In genomic region chr10:4602466-4602865, GRCm38 (mm10) we compare ENCODE assay signal across 19 mouse cellular contexts. TPM values are rescaled to one million over a fixed set of nuclear protein-coding genes. Genes with fewer than 3 reads are reported as not detected.
"Had no signal": no experiment of that assay in that cellular context is flagged by ENCODE, and none has a peak within 500 bp of the region (broad histone marks: within the 10 kb centered on the region; RNA-seq: fewer than 3 reads in every experiment).

No protein-coding gene starts in this region.

- H3K4me3 ChIP-seq: midbrain, embryonic 10.5 days; midbrain, embryonic 12.5 days; myocyte; neural tube, embryonic 13.5 days; neural tube, embryonic 15.5 days had no signal

- H3K27ac ChIP-seq: midbrain, embryonic 10.5 days; midbrain, embryonic 12.5 days; neural tube, embryonic 13.5 days; neural tube, embryonic 15.5 days had no signal

- H3K36me3 ChIP-seq: midbrain, embryonic 10.5 days; midbrain, embryonic 12.5 days; neural tube, embryonic 13.5 days; neural tube, embryonic 15.5 days had no signal

- H3K27me3 ChIP-seq: midbrain, embryonic 12.5 days; neural tube, embryonic 13.5 days; neural tube, embryonic 15.5 days had no signal

- DNase-seq: lung, adult 18-20 months; lung, embryonic 14.5 days; lung, postnatal 10 days; lung, postnatal 4 days; midbrain, embryonic 14.5 days; retina, postnatal 1 day; right cerebral cortex, adult 18-20 months; right cerebral cortex, postnatal 25 days; right cerebral cortex, postnatal 4 days; spleen, adult 18-20 months; thymus, adult 18-20 months; thymus, postnatal 14 days; thymus, postnatal 4 days had no signal

- H3K9me3 ChIP-seq: midbrain, embryonic 12.5 days; neural tube, embryonic 13.5 days; neural tube, embryonic 15.5 days had no signal

- H3K9ac ChIP-seq: lung, embryonic 14.5 days; midbrain, embryonic 12.5 days; neural tube, embryonic 13.5 days; neural tube, embryonic 15.5 days had no signal

- ATAC-seq: midbrain, embryonic 16.5 days had no signal

- H3K4me1 ChIP-seq: midbrain, embryonic 10.5 days; midbrain, embryonic 12.5 days; neural tube, embryonic 13.5 days; neural tube, embryonic 15.5 days had no signal

RNA-seq across cellular contexts. Expression of gene Esr1, which starts 8.9 kb away (rescaled TPM):
- polyA plus RNA-seq: midbrain, embryonic 10.5 days had no signal
